Mouse (Mus musculus): ENCODE data around the gene Tff3. TPM values are rescaled to one million over a fixed set of nuclear protein-coding genes. Genes with fewer than 3 reads are reported as not detected.

Tff3 gene
- polyA plus RNA-seq, 1 experiment from 2014 or later, result not detected

GRCm38 (mm10) chr17:31134913-31135312, 5.5 kb upstream of the Tff3 start:
- no peak overlapping the region for H3K4me3 ChIP-seq (ENCODE audit: low read depth, low read length)
- H3K27ac ChIP-seq (replicated peaks; ENCODE audit: low read depth, low read length), result no peak overlapping the region
- no peak overlapping the region for H3K4me2 ChIP-seq (ENCODE audit: low read depth, severe bottlenecking)
- ATAC-seq (ENCODE audit: insufficient number of reproducible peaks, low FRiP score, low TSS enrichment, low read depth) (no peak), DNase-seq (ENCODE audit: low spot score) (no peak)
- H3K27me3 ChIP-seq (ENCODE audit: control insufficient read depth, insufficient read depth, low read length), result 0 out of 2 replicates have a peak, but pooled peaks cover 2% of the 10 kb centered on the region
- no peaks in the 10 kb centered on the region for H3K36me3 ChIP-seq (ENCODE audit: control insufficient read depth, insufficient read depth, low read length)
- 70% methylated on average over 6 of the region's 6 CpGs for WGBS
- no peak overlapping the region for H3K9ac ChIP-seq (ENCODE audit: low read length)
- H3K9me3 ChIP-seq (ENCODE audit: control insufficient read depth, low read length), result no peaks in the 10 kb centered on the region
- H3K4me1 ChIP-seq (ENCODE audit: control insufficient read depth, insufficient read depth, low read length), result no peaks in the 10 kb centered on the region

GRCm38 (mm10) chr17:31133776-31134175, 4.3 kb upstream of the Tff3 start:
- H3K4me1 ChIP-seq (ENCODE audit: control insufficient read depth, insufficient read depth, low read length), result peaks cover 6% of the 10 kb centered on the region; the same call in 1 of the 2 replicates
- H3K4me3 ChIP-seq (ENCODE audit: low read depth, low read length), result no peak overlapping the region
- no peaks in the 10 kb centered on the region for H3K36me3 ChIP-seq (ENCODE audit: control insufficient read depth, insufficient read depth, low read length)
- no peak overlapping the region for H3K27ac ChIP-seq (replicated peaks; ENCODE audit: low read depth, low read length)
- no peak overlapping the region for H3K9ac ChIP-seq (ENCODE audit: low read length)
- WGBS, result 73% methylated on average over 15 of the region's 15 CpGs
- H3K9me3 ChIP-seq (ENCODE audit: control insufficient read depth, low read length), result no peaks in the 10 kb centered on the region
- no peak overlapping the region for H3K4me2 ChIP-seq (ENCODE audit: low read depth, severe bottlenecking)
- ATAC-seq (ENCODE audit: insufficient number of reproducible peaks, low FRiP score, low TSS enrichment, low read depth) (no peak), DNase-seq (ENCODE audit: low spot score) (no peak)
- 0 out of 2 replicates have a peak, but pooled peaks cover 2% of the 10 kb centered on the region for H3K27me3 ChIP-seq (ENCODE audit: control insufficient read depth, insufficient read depth, low read length)

- no peak overlapping the region for H3K4me2 ChIP-seq (ENCODE audit: low read depth, severe bottlenecking)
- H3K9ac ChIP-seq (ENCODE audit: low read length), result no peak overlapping the region
- H3K4me3 ChIP-seq (ENCODE audit: low read depth, low read length), result no peak overlapping the region
- H3K9me3 ChIP-seq (ENCODE audit: control insufficient read depth, low read length), result no peaks in the 10 kb centered on the region
- no peaks in the 10 kb centered on the region for H3K36me3 ChIP-seq (ENCODE audit: control insufficient read depth, insufficient read depth, low read length)
- no peak for ATAC-seq (ENCODE audit: insufficient number of reproducible peaks, low FRiP score, low TSS enrichment, low read depth)
- no peak overlapping the region for H3K27ac ChIP-seq (replicated peaks; ENCODE audit: low read depth, low read length)
- H3K27me3 ChIP-seq (ENCODE audit: control insufficient read depth, insufficient read depth, low read length), result 0 out of 2 replicates have a peak, but pooled peaks cover 2% of the 10 kb centered on the region
- DNase-seq (ENCODE audit: low spot score), result no peak
- H3K4me1 ChIP-seq (ENCODE audit: control insufficient read depth, insufficient read depth, low read length), result peaks cover 6% of the 10 kb centered on the region; the same call in 1 of the 2 replicates
- WGBS, result 83% methylated on average over 10 of the region's 10 CpGs
Measured at GRCm38 (mm10) chr17:31131269-31131821, 1.9 kb upstream of the Tff3 start.

GRCm38 (mm10) chr17:31128708-31129318, 633 bp downstream of the Tff3 start:
- 84% methylated on average over 9 of the region's 9 CpGs for WGBS
- peaks cover 14% of the 10 kb centered on the region; the same call in 1 of the 2 replicates for H3K4me1 ChIP-seq (ENCODE audit: control insufficient read depth, insufficient read depth, low read length)

GRCm38 (mm10) chr17:31125548-31126266, 3.7 kb downstream of the Tff3 start:
- no peak overlapping the region for H3K4me3 ChIP-seq (ENCODE audit: low read depth, low read length)
- no peaks in the 10 kb centered on the region for H3K27me3 ChIP-seq (ENCODE audit: control insufficient read depth, insufficient read depth, low read length)
- H3K9me3 ChIP-seq (ENCODE audit: control insufficient read depth, low read length), result no peaks in the 10 kb centered on the region
- ATAC-seq (ENCODE audit: insufficient number of reproducible peaks, low FRiP score, low TSS enrichment, low read depth) (no peak), DNase-seq (ENCODE audit: low spot score) (no peak)
- no peaks in the 10 kb centered on the region for H3K36me3 ChIP-seq (ENCODE audit: control insufficient read depth, insufficient read depth, low read length)
- H3K4me2 ChIP-seq (ENCODE audit: low read depth, severe bottlenecking), result no peak overlapping the region
- 37% methylated on average over 9 of the region's 9 CpGs for WGBS
- H3K27ac ChIP-seq (replicated peaks; ENCODE audit: low read depth, low read length), result no peak overlapping the region
- no peak overlapping the region for H3K9ac ChIP-seq (ENCODE audit: low read length)
- H3K4me1 ChIP-seq (ENCODE audit: control insufficient read depth, insufficient read depth, low read length), result peaks cover 14% of the 10 kb centered on the region; the same call in 1 of the 2 replicates

More at GRCm38 (mm10) chr17:31128708-31129318, 633 bp downstream of the Tff3 start:
- H3K27ac ChIP-seq (replicated peaks; ENCODE audit: low read depth, low read length), result no peak overlapping the region
- DNase-seq (ENCODE audit: low spot score) (no peak), ATAC-seq (ENCODE audit: insufficient number of reproducible peaks, low FRiP score, low TSS enrichment, low read depth) (no peak)
- H3K4me3 ChIP-seq (ENCODE audit: low read depth, low read length), result no peak overlapping the region
- H3K9ac ChIP-seq (ENCODE audit: low read length), result no peak overlapping the region
- H3K27me3 ChIP-seq (ENCODE audit: control insufficient read depth, insufficient read depth, low read length), result no peaks in the 10 kb centered on the region
- H3K9me3 ChIP-seq (ENCODE audit: control insufficient read depth, low read length), result no peaks in the 10 kb centered on the region
- no peak overlapping the region for H3K4me2 ChIP-seq (ENCODE audit: low read depth, severe bottlenecking)
- no peaks in the 10 kb centered on the region for H3K36me3 ChIP-seq (ENCODE audit: control insufficient read depth, insufficient read depth, low read length)

- Histone ChIP-seq H3K27ac (replicated peaks; ENCODE audit: low read depth, low read length) (no peak overlapping the region), H3K27me3 (ENCODE audit: control insufficient read depth, insufficient read depth, low read length) (no peaks in the 10 kb centered on the region)
- no peak for ATAC-seq (ENCODE audit: insufficient number of reproducible peaks, low FRiP score, low TSS enrichment, low read depth)
Measured at GRCm38 (mm10) chr17:31121975-31122374, 7.5 kb downstream of the Tff3 start.

GRCm38 (mm10) chr17:31119429-31119828, 10.0 kb downstream of the Tff3 start:
- ATAC-seq (ENCODE audit: insufficient number of reproducible peaks, low FRiP score, low TSS enrichment, low read depth) (no peak), DNase-seq (ENCODE audit: low spot score) (peak; percentile 88)
- H3K27me3 ChIP-seq (ENCODE audit: control insufficient read depth, insufficient read depth, low read length), result no peaks in the 10 kb centered on the region
- no peak overlapping the region for H3K4me2 ChIP-seq (ENCODE audit: low read depth, severe bottlenecking)
- no peaks in the 10 kb centered on the region for H3K4me1 ChIP-seq (ENCODE audit: control insufficient read depth, insufficient read depth, low read length)
- WGBS, result 6% methylated on average over 7 of the region's 7 CpGs
- no peak overlapping the region for H3K9ac ChIP-seq (ENCODE audit: low read length)
- no peak overlapping the region for H3K27ac ChIP-seq (replicated peaks; ENCODE audit: low read depth, low read length)
- H3K9me3 ChIP-seq (ENCODE audit: control insufficient read depth, low read length), result no peaks in the 10 kb centered on the region
- no peaks in the 10 kb centered on the region for H3K36me3 ChIP-seq (ENCODE audit: control insufficient read depth, insufficient read depth, low read length)
- H3K4me3 ChIP-seq (ENCODE audit: low read depth, low read length), result no peak overlapping the region

More at GRCm38 (mm10) chr17:31121975-31122374, 7.5 kb downstream of the Tff3 start:
- Histone ChIP-seq H3K4me1 (ENCODE audit: control insufficient read depth, insufficient read depth, low read length) (0 out of 2 replicates have a peak, but pooled peaks cover 8% of the 10 kb centered on the region), H3K36me3 (ENCODE audit: control insufficient read depth, insufficient read depth, low read length) (no peaks in the 10 kb centered on the region), H3K4me2 (ENCODE audit: low read depth, severe bottlenecking) (no peak overlapping the region), H3K4me3 (ENCODE audit: low read depth, low read length) (no peak overlapping the region), H3K9me3 (ENCODE audit: control insufficient read depth, low read length) (no peaks in the 10 kb centered on the region), H3K9ac (ENCODE audit: low read length) (no peak overlapping the region)
- DNase-seq (ENCODE audit: low spot score), result peak; percentile 89
- WGBS, result 5% methylated on average over 8 of the region's 8 CpGs

GRCm38 (mm10) chr17:31117946-31118345, 11.5 kb downstream of the Tff3 start:
- no peak overlapping the region for H3K27ac ChIP-seq (replicated peaks; ENCODE audit: low read depth, low read length)

More at GRCm38 (mm10) chr17:31117946-31118345, 11.5 kb downstream of the Tff3 start:
- DNase-seq (ENCODE audit: low spot score) (no peak), ATAC-seq (ENCODE audit: insufficient number of reproducible peaks, low FRiP score, low TSS enrichment, low read depth) (no peak)
- no peaks in the 10 kb centered on the region for H3K27me3 ChIP-seq (ENCODE audit: control insufficient read depth, insufficient read depth, low read length)
- H3K9ac ChIP-seq (ENCODE audit: low read length), result no peak overlapping the region
- H3K36me3 ChIP-seq (ENCODE audit: control insufficient read depth, insufficient read depth, low read length), result no peaks in the 10 kb centered on the region
- no peak overlapping the region for H3K4me2 ChIP-seq (ENCODE audit: low read depth, severe bottlenecking)
- H3K4me3 ChIP-seq (ENCODE audit: low read depth, low read length), result no peak overlapping the region
- no peaks in the 10 kb centered on the region for H3K9me3 ChIP-seq (ENCODE audit: control insufficient read depth, low read length)
- H3K4me1 ChIP-seq (ENCODE audit: control insufficient read depth, insufficient read depth, low read length), result no peaks in the 10 kb centered on the region
- 81% methylated on average over 5 of the region's 5 CpGs for WGBS
